Mouse (Mus musculus) ES-Bruce4 (cell line): Measurements from ENCODE around the gene Zfp467. TPM values are rescaled to one million over a fixed set of nuclear protein-coding genes. Genes with fewer than 3 reads are reported as not detected.
A peak's percentile ranks its signal among the peaks of the same experiment; 100 is the strongest.

Experiments
- H3K27ac ChIP-seq: 2 replicates; pipeline ENCODE4 v1.5.1; 2012; ENCODE audit warnings: low read length, inconsistent platforms; ENCODE audit not compliant: insufficient read depth
- H3K27me3 ChIP-seq: 2 replicates; pipeline ENCODE4 v1.6.1; 2012; ENCODE audit warnings: mild to moderate bottlenecking, low read length, inconsistent platforms; ENCODE audit not compliant: control insufficient read depth, poor library complexity, insufficient read depth, severe bottlenecking
- H3K36me3 ChIP-seq: 2 replicates; pipeline ENCODE4 v1.6.1; 2012; ENCODE audit warnings: inconsistent platforms, mild to moderate bottlenecking, low read length, moderate library complexity; ENCODE audit not compliant: control insufficient read depth, poor library complexity, insufficient read depth, severe bottlenecking
- H3K4me1 ChIP-seq: one replicate; pipeline ENCODE4 v1.8.1; 2011; ENCODE audit warnings: low read length; ENCODE audit not compliant: control insufficient read depth, insufficient read depth
- H3K4me3 ChIP-seq: 2 replicates; pipeline ENCODE4 v1.5.1; 2011; ENCODE audit warnings: low read depth, mild to moderate bottlenecking, low read length
- H3K9ac ChIP-seq: 2 replicates; pipeline ENCODE4 v1.6.1; 2012; ENCODE audit warnings: low read depth, mild to moderate bottlenecking, inconsistent platforms; ENCODE audit not compliant: poor library complexity, severe bottlenecking
- H3K9me3 ChIP-seq: replicated peaks from 2 replicates; pipeline ENCODE4 v1.6.1; 2012; ENCODE audit warnings: mild to moderate bottlenecking, low read length, inconsistent platforms; ENCODE audit not compliant: control insufficient read depth, poor library complexity, insufficient read depth, severe bottlenecking
- CTCF ChIP-seq: IDR thresholded peaks from one replicate; pipeline ENCODE4 v1.8.1; 2011; ENCODE audit warnings: low read depth, low read length
- EP300 ChIP-seq: IDR thresholded peaks from 2 replicates; pipeline ENCODE4 v1.6.1; 2011; ENCODE audit warnings: low read depth, low read length; ENCODE audit not compliant: insufficient read depth
- POLR2A ChIP-seq: IDR thresholded peaks from one replicate; pipeline ENCODE4 v1.8.1; 2011; ENCODE audit warnings: low read length; ENCODE audit not compliant: insufficient read depth
- polyA plus RNA-seq: library from polyadenylated mRNA; stranded (reverse); fragments of >200 nt; gene quantifications from 2 replicates; pipeline ENCODE4 v1.2.4, GENCODE M21; 2011; ENCODE audit warnings: low read depth; ENCODE audit not compliant: missing spikeins, insufficient read depth, insufficient read length

The Zfp467 gene
- polyA plus RNA-seq, 1 experiment = 3.3 TPM

DNA sequence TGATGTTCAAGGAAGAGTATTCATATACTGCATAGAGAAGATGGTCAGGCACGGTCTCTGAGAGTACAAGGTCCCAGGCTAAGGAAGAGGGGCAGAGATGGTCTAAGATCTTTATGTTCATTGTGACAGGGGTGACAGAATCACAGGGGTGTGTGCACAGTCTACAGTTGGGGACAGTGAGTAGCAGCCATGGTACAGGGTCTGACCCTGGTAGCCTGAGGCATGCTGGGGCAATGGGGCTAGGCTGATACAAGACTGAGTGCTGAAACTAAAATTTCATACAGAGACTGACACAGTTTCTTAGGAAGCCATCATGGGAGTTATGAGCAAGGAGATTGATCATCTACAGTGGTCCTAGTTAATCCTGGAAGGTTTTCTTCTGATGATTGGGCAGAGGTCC, 48.9 kb downstream of the Zfp467 start:
- Histone ChIP-seq H3K9me3 (no peaks in the 10 kb centered on the region), H3K36me3 (no peaks in the 10 kb centered on the region), H3K9ac (peak overlapping the region; percentile 68; the same call in 1 of the 2 replicates), H3K27ac (no peak overlapping the region), H3K4me1 (no peaks in the 10 kb centered on the region), H3K27me3 (no peaks in the 10 kb centered on the region), H3K4me3 (no peak overlapping the region)
- TF ChIP-seq POLR2A = no peak
- TF ChIP-seq CTCF = no peak
- no peak for TF ChIP-seq EP300

DNA sequence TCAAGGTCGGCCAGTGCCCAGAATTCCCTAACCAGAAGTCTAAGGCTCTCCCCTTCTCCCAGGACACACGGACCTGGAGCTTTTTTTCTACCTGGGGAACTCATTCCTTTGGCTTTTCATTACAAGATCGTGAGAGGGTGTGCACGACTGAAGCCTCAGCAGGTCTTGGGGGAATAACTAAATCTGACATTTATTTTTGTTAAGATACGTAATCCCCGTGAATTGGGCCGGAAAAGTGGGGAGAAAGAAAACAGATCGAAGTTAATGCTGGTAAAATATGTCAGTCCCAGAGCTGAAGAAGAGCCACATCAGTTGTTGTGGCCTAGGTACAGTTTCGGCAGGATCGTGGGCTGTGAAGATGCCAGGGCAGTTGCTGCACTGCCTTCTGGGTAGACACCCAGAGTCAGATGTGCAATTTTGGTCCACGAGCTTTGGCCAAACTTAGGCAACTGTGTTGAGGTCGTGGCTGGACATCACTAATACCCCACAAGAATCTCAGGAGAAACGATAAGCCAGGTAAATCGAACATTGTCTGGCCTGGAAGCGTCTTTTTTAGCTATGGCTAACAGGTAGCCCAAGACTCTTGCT, 49.5 kb downstream of the Zfp467 start:
- Histone ChIP-seq H3K36me3 (no peaks in the 10 kb centered on the region), H3K9me3 (no peaks in the 10 kb centered on the region), H3K4me3 (peak overlapping the region; percentile 90), H3K27ac (no peak overlapping the region), H3K27me3 (no peaks in the 10 kb centered on the region), H3K4me1 (no peaks in the 10 kb centered on the region), H3K9ac (peak overlapping the region; percentile 68)
- no peak for TF ChIP-seq CTCF
- TF ChIP-seq POLR2A = no peak
- TF ChIP-seq EP300 = no peak

DNA sequence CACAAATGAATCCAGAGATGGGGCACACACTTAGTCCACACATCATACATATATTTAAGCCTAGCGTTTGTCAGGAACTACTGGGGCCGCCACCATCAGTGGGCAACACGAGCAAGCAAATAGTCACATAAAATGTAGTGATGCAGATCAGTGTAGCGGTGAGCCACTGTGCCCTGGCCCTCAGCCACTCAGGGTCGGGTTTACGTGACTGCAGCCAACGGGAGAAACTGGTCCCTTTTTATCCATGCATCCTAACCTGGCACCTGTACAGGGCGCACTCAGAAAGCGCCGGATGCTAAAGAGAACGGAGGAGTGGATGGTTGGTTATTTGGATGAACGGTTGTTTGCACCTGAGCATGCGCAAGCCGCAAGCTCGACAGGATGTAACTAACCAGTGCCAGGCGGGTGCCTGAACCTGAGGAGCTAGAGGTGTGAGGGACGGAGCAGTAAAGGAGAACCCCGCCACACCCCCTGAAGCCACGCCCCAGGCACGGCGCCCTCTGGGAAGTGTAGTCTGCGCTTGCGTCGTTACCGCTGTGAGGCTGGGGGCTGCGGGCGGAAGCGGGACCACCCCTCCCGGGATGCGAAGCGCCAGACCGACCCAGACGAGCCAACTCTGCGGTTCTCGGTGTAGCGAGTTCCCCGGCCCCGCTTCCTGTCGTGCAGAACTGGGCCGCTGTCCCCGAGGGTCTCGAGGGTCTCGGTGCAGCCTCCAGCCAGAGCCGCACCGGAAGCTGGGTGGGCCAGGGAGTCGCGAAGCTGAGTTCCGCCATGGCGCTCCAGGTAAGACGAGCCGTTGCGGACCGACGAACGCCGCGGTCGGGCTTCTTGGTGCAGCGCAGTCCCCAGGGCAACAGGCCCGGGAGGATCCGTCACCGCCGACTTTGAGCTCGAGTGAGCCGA, 50.3 kb downstream of the Zfp467 start, which contains the start of gene Krba1:
TSS of gene Krba1 (plus strand) at position 482 of the 903 bp plus-strand sequence.
- Histone ChIP-seq H3K27ac (no peak within 1 kb of the TSS), H3K9ac (peak within 1 kb of the TSS; percentile 68), H3K9me3 (no peaks in the 10 kb centered on the region), H3K27me3 (no peaks in the 10 kb centered on the region), H3K4me1 (no peaks in the 10 kb centered on the region), H3K36me3 (no peaks in the 10 kb centered on the region), H3K4me3 (peak within 1 kb of the TSS; percentile 90)
- peak; percentile 66 for TF ChIP-seq POLR2A
- TF ChIP-seq CTCF = no peak
- 0 out of 2 replicates have a peak, but pooled peaks have one; percentile 3 for TF ChIP-seq EP300

DNA sequence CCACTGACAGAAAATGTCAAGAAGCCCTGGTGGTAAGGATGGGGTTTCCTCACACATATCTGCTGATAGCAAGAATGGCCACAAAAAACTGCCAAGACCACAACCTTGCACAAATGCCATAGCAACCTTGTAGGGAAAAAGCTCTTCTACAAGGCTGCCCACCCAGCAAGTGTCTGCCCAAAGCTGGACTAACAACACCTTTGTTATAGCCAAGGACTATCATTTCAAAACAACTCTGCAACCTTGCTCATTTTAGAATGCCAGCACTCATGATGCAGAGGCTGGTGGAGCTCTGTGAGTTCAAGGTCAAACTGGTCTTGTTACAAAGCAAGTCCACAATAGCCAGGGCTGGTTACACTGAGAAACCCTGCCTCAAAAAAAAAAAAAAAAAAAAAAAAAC, 51.8 kb downstream of the Zfp467 start:
- no peak overlapping the region for H3K27ac ChIP-seq
- H3K27me3 ChIP-seq = no peaks in the 10 kb centered on the region
- no peaks in the 10 kb centered on the region for H3K36me3 ChIP-seq
- no peak for TF ChIP-seq CTCF
- no peak for TF ChIP-seq POLR2A
- no peak for TF ChIP-seq EP300
- H3K9ac ChIP-seq = no peak overlapping the region
- H3K4me1 ChIP-seq = no peaks in the 10 kb centered on the region
- no peaks in the 10 kb centered on the region for H3K9me3 ChIP-seq
- H3K4me3 ChIP-seq = no peak overlapping the region

DNA sequence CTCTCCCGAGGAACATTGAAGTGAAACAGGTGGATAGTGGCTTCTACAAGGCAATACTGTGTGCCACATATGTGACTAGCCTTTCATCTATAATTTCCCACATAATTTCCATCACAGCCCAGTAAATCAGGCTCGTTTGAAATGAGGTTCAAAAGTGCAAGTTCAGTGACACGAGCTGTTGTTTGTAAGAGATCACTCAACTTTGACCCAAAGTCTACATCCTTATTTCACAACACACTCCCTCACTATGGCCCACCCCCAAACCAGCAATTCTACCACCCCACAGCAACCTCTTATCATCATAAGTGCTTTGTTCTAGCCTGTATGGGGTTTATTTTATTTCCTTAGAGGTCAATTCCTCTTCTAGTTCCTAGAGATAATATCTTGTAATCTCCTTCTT, 57.4 kb downstream of the Zfp467 start:
- H3K4me3 ChIP-seq = no peak overlapping the region
- no peaks in the 10 kb centered on the region for H3K9me3 ChIP-seq
- H3K9ac ChIP-seq = no peak overlapping the region
- no peaks in the 10 kb centered on the region for H3K4me1 ChIP-seq
- no peak overlapping the region for H3K27ac ChIP-seq
- no peak for TF ChIP-seq EP300
- no peaks in the 10 kb centered on the region for H3K27me3 ChIP-seq
- H3K36me3 ChIP-seq = no peaks in the 10 kb centered on the region

Other genes with a start within 250 kb of the Zfp467 start
- 17.8 and 18.3 TPM in 2 replicates for gene Krba1, start 50.2 kb downstream of the Zfp467 start, polyA plus RNA-seq
- 0.19 and 0.29 TPM in 2 replicates for gene Sspo, start 2.4 kb upstream of the Zfp467 start, polyA plus RNA-seq
- gene Atp6v0e2, start 91.8 kb upstream of the Zfp467 start, polyA plus RNA-seq = 16.9 and 20.3 TPM in 2 replicates
- 6.2 and 12.1 TPM in 2 replicates for gene Lrrc61, start 109.0 kb upstream of the Zfp467 start, polyA plus RNA-seq
- gene Rarres2, start 127.0 kb upstream of the Zfp467 start, polyA plus RNA-seq = 0.90 TPM in 1 of 2 replicates, not detected in the other
- not detected in 2 replicates for gene Gm45021, start 143.8 kb upstream of the Zfp467 start, polyA plus RNA-seq
- gene Repin1, start 148.1 kb upstream of the Zfp467 start, polyA plus RNA-seq = 12.5 and 13.3 TPM in 2 replicates
- not detected in 2 replicates for gene Gm44965, start 148.1 kb upstream of the Zfp467 start, polyA plus RNA-seq
- gene Zfp775, start 156.2 kb upstream of the Zfp467 start, polyA plus RNA-seq = 3.2 and 6.0 TPM in 2 replicates
- 0.29 and 0.36 TPM in 2 replicates for gene AI854703, start 180.9 kb upstream of the Zfp467 start, polyA plus RNA-seq
- 0.31 TPM in 1 of 2 replicates, not detected in the other for gene Gimap8, start 201.4 kb upstream of the Zfp467 start, polyA plus RNA-seq
- gene Gimap9, start 230.3 kb upstream of the Zfp467 start, polyA plus RNA-seq = 1.3 and 1.9 TPM in 2 replicates
- gene Gimap4, start 238.7 kb upstream of the Zfp467 start, polyA plus RNA-seq = not detected in 2 replicates